Mouse (Mus musculus): ENCODE data around the gene Depdc1a.

DNA sequence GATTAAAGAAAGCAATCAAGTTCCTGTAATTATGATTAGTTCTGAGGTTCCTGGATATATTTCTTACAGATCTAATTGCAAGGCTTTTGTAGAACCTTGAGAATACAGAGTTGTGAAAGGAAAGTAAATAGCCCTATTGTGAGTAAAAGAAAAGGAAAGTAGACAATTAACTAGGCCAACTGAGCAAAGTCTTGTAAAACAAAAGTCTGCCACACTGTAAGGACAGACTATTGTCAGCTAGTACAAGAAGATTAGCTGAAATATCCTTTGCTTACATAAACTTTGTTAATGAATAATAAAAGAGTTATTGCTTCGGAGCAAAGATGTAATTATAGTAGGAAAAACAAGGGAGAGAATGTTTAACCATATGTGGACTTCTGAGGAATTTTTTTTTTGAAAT, 25.2 kb upstream of the Depdc1a start:
- TF ChIP-seq CTCF (IDR thresholded peaks at IDR 0.05) (no peak), POLR2A (IDR thresholded peaks at IDR 0.05; ENCODE audit: insufficient read depth, low read depth, low read length) (no peak)
